Mouse (Mus musculus) testis, adult 2 months (tissue): Measurements from ENCODE around the gene Itih2. TPM values are rescaled to one million over a fixed set of nuclear protein-coding genes. Genes with fewer than 3 reads are reported as not detected.

ENCODE experiments used
- H3K27ac ChIP-seq: fragments of 200-500 bp; 2 replicates; pipeline ENCODE4 v1.5.1; 2012; ENCODE audit warnings: low read depth, low read length; ENCODE audit not compliant: control insufficient read depth, insufficient read depth
- H3K27me3 ChIP-seq: fragments of 200-500 bp; 2 replicates; pipeline ENCODE4 v1.6.1; 2012; ENCODE audit warnings: mild to moderate bottlenecking, low read length, moderate library complexity; ENCODE audit not compliant: control insufficient read depth, insufficient read depth
- H3K36me3 ChIP-seq: fragments of 200-500 bp; 2 replicates; pipeline ENCODE4 v1.6.1; 2012; ENCODE audit warnings: mild to moderate bottlenecking, low read length; ENCODE audit not compliant: control insufficient read depth, insufficient read depth
- H3K4me1 ChIP-seq: fragments of 200-500 bp; 2 replicates; pipeline ENCODE4 v1.6.1; 2012; ENCODE audit warnings: low read length; ENCODE audit not compliant: control insufficient read depth, insufficient read depth
- H3K4me3 ChIP-seq: fragments of 200-500 bp; 2 replicates; pipeline ENCODE4 v1.5.1; 2012; ENCODE audit warnings: low read depth, mild to moderate bottlenecking, low read length, moderate library complexity, mixed read lengths; ENCODE audit not compliant: control insufficient read depth
- CTCF ChIP-seq: fragments of 200-500 bp; IDR thresholded peaks from 2 replicates; pipeline ENCODE4 v1.5.1; 2012; ENCODE audit warnings: low read depth, mild to moderate bottlenecking, inconsistent platforms, low read length, moderate library complexity; ENCODE audit not compliant: control insufficient read depth, insufficient read depth, insufficient replicate concordance
- POLR2A ChIP-seq: fragments of 200-500 bp; IDR thresholded peaks from 2 replicates; pipeline ENCODE4 v1.6.1; 2012; ENCODE audit warnings: low read depth, mild to moderate bottlenecking, inconsistent platforms, low read length, moderate library complexity; ENCODE audit not compliant: control insufficient read depth
- polyA plus RNA-seq: library from polyadenylated mRNA; depleted of rRNA; stranded (reverse); fragments of >200 nt; gene quantifications from 2 replicates; pipeline ENCODE4 v1.2.3, GENCODE M21; 2012

Gene Itih2
- polyA plus RNA-seq, 1 experiment = 6.1 TPM

DNA sequence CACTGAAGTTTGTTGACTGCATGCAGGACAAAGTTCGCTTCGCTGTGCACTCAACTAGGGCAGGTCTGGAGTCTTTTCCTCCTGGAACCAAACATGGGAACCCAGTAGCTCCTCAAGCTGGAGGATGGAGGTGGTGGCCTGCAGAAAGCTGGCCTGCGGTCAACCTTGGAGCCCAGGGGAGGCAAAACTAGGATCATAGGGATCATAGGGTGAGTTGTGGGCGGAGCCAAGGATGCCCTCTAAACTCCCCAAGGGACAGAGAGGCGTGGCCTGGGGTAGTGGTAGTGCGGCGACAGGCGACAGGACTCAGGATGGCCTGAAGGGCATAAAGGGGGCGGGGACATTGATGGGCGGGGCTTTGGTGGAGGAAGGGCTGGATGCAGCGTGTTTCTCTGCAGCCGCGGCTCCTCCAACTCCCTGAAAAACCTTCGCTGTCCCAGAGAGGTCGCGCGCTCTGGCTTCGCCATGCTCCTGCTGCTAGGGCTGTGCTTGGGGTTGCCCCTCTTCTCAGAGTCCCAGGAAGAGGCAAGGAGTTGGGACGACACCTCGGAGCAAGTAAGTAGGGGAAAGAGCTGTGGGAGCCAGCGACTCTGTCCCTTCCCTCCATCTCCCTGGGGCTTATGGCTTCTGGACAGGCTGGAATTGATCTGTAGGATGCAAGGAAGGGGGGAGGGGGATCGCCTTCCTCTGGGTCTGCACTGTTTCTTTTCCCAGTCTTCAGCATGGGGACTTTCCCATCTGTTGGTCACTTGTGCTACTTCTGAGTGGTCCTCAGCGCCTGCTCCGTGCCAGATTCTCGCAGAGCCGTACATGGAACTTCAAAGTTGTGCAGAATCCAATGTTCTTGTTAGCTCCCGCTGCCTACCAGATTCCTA, 22.2 kb upstream of the Itih2 start, which contains the start of gene Itih5:
Gene Itih5, plus strand, starts transcription at position 371 of the 875 bp plus-strand sequence.
- no peak within 1 kb of the TSS for H3K27ac ChIP-seq
- H3K4me1 ChIP-seq = peaks cover 12% of the 10 kb centered on the region

DNA sequence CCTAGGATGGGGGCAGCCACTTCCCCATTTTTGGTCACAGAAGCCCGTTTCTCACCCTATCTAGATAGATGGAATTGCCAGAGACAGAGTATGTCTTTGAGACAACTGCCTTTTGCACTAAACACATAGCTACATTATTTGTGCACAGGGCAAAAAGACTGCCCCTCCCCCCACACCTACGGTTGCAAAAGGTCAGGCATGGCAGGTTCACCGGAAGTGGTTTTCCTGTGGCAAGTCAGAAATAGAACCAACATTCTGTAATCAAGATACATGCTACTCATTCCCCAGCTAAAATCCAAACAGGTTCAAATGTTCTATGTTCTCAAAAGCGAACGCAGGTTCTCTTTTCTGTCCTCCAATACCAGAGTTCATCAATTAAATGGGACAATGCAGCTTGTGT, 21.4 kb upstream of the Itih2 start:
- peaks cover 12% of the 10 kb centered on the region for H3K4me1 ChIP-seq
- H3K27me3 ChIP-seq = no peaks in the 10 kb centered on the region
- H3K4me3 ChIP-seq = no peak overlapping the region
- no peak overlapping the region for H3K27ac ChIP-seq
- TF ChIP-seq POLR2A (no peak), CTCF (no peak)
- H3K36me3 ChIP-seq = no peaks in the 10 kb centered on the region

More for the DNA sequence above, 22.2 kb upstream of the Itih2 start, which contains the start of gene Itih5:
- TF ChIP-seq CTCF (no peak), POLR2A (no peak)
- peak within 1 kb of the TSS; percentile 84 for H3K4me3 ChIP-seq
- H3K36me3 ChIP-seq = no peaks in the 10 kb centered on the region
- no peaks in the 10 kb centered on the region for H3K27me3 ChIP-seq

DNA sequence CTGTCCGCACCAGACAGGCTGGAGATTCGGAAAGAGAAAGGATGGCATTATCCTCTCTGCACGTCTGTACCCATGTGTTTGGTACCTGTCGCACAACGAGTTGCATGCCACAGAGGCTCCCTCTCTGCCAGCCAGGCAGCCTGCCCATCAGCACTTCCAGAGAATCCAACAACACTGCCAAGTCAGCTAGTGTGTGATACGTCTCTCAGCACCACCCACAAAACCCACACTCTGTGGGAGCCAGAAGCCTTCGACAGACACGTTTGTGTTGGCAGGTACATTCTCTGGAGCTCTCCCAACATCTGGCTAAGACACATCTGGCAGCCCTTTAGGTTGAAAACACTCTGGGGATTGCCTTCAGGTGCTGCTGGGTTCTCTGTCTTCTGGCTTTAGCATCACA, 16.0 kb upstream of the Itih2 start:
- Histone ChIP-seq H3K4me3 (no peak overlapping the region), H3K27me3 (no peaks in the 10 kb centered on the region), H3K36me3 (no peaks in the 10 kb centered on the region), H3K27ac (no peak overlapping the region), H3K4me1 (no peaks in the 10 kb centered on the region)
- no peak for TF ChIP-seq POLR2A
- no peak for TF ChIP-seq CTCF

DNA sequence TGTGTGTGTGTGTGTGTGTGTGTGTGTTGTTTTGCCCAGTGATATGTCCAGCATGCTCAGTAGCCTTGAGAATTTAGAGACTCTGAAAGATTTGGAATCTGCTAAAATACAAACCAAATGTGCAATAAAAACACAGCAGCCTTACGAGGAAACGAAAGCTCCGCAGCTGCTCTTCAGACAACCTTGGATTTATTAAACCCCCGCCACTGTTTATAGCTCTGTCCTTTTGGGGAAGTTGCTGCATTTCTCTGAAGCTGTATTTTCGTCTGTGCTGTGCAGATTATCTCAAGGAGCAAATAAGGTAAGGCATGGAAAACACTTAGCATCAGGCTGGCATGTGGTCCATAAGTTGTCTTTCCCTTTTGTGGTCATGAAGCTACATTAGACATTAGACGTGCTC, 14.3 kb upstream of the Itih2 start:
- TF ChIP-seq POLR2A = no peak
- no peak for TF ChIP-seq CTCF
- Histone ChIP-seq H3K27ac (no peak overlapping the region), H3K36me3 (no peaks in the 10 kb centered on the region), H3K27me3 (no peaks in the 10 kb centered on the region), H3K4me3 (no peak overlapping the region), H3K4me1 (no peaks in the 10 kb centered on the region)

DNA sequence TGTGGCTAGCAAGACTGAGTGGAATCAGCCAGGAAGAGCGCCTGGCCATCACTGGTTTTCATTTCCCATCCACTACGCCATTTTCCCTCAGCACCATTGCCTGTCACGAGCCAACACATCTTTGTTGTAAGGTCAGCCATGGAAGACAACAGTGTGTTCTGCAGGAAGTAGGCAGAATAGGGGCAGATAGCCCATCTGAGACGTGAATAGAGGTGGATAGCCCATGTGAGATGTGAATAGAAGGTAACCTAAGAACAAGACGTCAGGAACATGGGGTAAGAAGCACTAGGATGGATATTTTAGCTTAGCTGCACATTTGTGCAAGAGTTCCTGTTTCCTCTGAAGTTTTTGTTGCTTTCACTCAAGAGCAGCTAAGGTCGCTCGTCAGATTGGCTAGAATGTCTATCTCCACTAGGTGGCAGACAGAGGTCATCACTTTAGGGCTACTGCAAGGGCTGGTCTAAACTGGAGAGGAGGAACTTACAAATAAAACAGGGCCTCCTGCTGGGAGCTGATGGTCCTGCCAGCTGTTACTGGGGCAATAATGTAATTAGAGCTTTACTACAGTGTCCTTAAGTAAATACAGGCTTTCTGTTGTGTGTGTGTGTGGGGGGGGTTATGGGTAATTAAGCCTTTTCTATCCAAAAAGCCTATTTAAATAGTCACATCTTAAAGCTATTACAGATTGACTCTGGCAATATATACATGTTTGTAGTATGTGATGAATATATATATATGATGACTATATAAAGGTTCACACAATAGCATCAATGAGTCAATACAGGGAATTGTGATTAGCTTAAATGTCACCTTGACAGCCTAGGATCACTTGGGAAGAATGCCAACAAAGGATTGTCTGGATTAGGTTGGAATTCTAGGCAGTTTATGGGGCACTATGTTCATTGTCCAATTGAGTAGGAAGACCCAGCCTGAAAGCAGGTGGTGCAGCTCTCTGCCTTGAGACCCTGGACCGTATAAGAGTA, 11.6 kb upstream of the Itih2 start:
- no peaks in the 10 kb centered on the region for H3K27me3 ChIP-seq
- H3K36me3 ChIP-seq = no peaks in the 10 kb centered on the region
- H3K27ac ChIP-seq = no peak overlapping the region
- TF ChIP-seq POLR2A = no peak
- peak; percentile 21; the same call in 1 of the 2 replicates for TF ChIP-seq CTCF
- no peaks in the 10 kb centered on the region for H3K4me1 ChIP-seq
- H3K4me3 ChIP-seq = no peak overlapping the region

DNA sequence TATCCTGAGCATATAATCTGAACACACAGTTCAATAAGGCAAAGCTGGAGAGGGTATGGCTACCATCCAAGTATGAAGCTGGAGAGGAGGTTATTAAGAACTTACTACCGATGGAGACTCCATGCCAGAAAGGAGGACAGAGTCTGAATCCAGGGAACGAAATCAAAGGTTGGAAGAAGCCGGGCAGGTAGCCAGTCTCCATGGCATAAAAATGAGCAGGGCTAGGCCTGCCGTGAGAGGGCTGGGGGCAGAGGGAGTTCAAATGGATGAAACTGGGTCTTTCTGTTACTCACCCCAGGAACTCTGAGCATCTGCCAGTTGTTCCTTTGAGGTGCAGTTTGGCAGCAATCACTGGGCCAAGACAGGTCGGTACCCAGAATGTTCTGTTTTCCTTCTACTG, 9.3 kb upstream of the Itih2 start:
- Histone ChIP-seq H3K27me3 (no peaks in the 10 kb centered on the region), H3K27ac (no peak overlapping the region), H3K4me3 (no peak overlapping the region), H3K4me1 (no peaks in the 10 kb centered on the region), H3K36me3 (no peaks in the 10 kb centered on the region)
- TF ChIP-seq POLR2A (no peak), CTCF (no peak)

DNA sequence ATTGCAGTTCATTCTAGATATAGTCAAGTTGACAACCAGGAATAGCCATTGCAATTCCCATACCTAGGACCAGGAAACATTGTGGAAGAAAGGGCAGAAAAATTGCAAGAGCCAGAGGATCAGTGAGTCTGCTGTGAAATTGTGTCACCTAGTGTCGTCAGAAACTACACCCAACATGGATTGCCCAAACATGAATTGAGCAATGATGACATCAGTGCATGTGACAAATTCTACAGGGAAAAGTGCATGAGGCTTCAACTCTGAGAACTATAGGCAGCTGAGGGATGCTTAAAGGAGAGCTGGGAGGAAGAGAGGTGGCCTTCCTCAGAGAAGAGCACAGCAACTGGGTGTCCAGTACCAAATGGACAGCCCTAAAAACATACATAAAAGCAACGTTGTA, 6.1 kb upstream of the Itih2 start:
- Histone ChIP-seq H3K4me3 (no peak overlapping the region), H3K36me3 (no peaks in the 10 kb centered on the region), H3K4me1 (no peaks in the 10 kb centered on the region), H3K27me3 (no peaks in the 10 kb centered on the region), H3K27ac (no peak overlapping the region)
- TF ChIP-seq CTCF (no peak), POLR2A (no peak)
